Mouse (Mus musculus): ENCODE data around the gene Plbd1.

DNA sequence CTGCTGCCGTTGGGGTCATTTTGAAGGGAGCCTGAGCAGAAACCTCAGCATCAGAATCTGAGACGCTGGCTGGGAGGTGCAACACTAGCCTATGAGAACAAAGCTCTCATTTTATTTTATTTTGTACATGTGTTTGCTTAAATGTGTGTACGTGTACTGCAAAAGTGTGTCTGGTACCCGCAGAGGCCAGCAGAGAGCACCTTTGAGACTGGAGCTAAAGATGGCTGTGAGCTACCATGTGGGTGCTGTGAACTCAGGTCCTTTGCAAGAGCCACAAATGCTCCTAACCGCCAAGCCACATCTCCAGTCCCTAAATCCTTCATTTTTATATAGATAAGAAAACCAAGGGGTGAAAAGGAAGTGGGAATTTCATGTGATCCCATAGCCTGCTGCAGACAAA, 48.7 kb upstream of the Plbd1 start:
- TF ChIP-seq CTCF (IDR thresholded peaks at IDR 0.05; ENCODE audit: extremely low read depth, insufficient read depth, insufficient read length, insufficient replicate concordance): no peak
- TF ChIP-seq POLR2A (IDR thresholded peaks at IDR 0.05; ENCODE audit: low read depth, low read length): no peak

Data from spleen, adult 2 months (tissue).